Mouse (Mus musculus) erythroblast, embryonic 14.5 days (primary cell): ENCODE data around the gene Inf2. TPM values are rescaled to one million over a fixed set of nuclear protein-coding genes. Genes with fewer than 3 reads are reported as not detected.

Experiments
- H3K27me3 ChIP-seq: 2 replicates; pipeline ENCODE4 v1.6.1; 2012; ENCODE audit warnings: inconsistent platforms; ENCODE audit not compliant: control insufficient read depth
- H3K36me3 ChIP-seq: 2 replicates; pipeline ENCODE4 v1.6.1; 2012; ENCODE audit warnings: mild to moderate bottlenecking, inconsistent platforms; ENCODE audit not compliant: control insufficient read depth
- H3K4me1 ChIP-seq: 2 replicates; pipeline ENCODE4 v1.6.1; 2012; ENCODE audit warnings: inconsistent platforms; ENCODE audit not compliant: control insufficient read depth
- H3K4me3 ChIP-seq: replicated peaks from 2 replicates; pipeline ENCODE3; 2012; ENCODE audit warnings: moderate library complexity, mild to moderate bottlenecking, inconsistent platforms
- H3K9me3 ChIP-seq: 2 replicates; pipeline ENCODE4 v1.6.1; 2012; ENCODE audit warnings: low read length, inconsistent platforms, mixed read lengths; ENCODE audit not compliant: control insufficient read depth
- GATA1 ChIP-seq: IDR thresholded peaks from 2 replicates; pipeline ENCODE4 v1.6.1; 2012; ENCODE audit warnings: low read length, inconsistent platforms, mixed read lengths
- TAL1 ChIP-seq: IDR thresholded peaks from 3 replicates; pipeline ENCODE4 v1.6.1; 2012; ENCODE audit warnings: low read length, inconsistent platforms, mixed read lengths
- polyA plus RNA-seq: library from polyadenylated mRNA; stranded (reverse); fragments of >175 nt; gene quantifications from 2 replicates; pipeline ENCODE4 v1.2.3, GENCODE M21; 2012

The Inf2 gene
- polyA plus RNA-seq, 1 experiment, result 0.43 TPM

DNA sequence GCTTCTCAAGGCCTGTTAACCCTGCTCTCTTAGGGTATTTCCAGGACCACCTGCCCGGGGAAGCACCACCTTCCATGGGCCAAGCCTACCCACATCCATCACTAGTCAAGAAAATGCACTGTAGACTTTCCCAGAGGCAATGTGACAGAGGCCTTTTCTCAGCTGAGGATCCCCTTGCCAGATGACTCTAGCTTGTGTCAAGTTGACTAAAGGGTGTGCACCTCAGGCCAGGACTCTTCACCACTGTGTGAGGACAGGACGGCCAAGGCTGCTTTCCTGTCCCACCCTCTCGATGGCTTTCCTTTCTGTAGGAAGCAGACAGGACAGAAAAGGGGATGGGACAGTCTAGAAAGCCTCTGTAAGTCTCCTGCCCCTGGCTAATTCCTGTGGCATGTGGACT lies 3.1 kb downstream of the Inf2 start:
- no peaks in the 10 kb centered on the region for H3K9me3 ChIP-seq
- peaks cover 34% of the 10 kb centered on the region for H3K27me3 ChIP-seq
- H3K4me3 ChIP-seq, result no peak overlapping the region
- no peak for TF ChIP-seq TAL1
- no peak for TF ChIP-seq GATA1
- peaks cover 21% of the 10 kb centered on the region for H3K4me1 ChIP-seq
- no peaks in the 10 kb centered on the region for H3K36me3 ChIP-seq

DNA sequence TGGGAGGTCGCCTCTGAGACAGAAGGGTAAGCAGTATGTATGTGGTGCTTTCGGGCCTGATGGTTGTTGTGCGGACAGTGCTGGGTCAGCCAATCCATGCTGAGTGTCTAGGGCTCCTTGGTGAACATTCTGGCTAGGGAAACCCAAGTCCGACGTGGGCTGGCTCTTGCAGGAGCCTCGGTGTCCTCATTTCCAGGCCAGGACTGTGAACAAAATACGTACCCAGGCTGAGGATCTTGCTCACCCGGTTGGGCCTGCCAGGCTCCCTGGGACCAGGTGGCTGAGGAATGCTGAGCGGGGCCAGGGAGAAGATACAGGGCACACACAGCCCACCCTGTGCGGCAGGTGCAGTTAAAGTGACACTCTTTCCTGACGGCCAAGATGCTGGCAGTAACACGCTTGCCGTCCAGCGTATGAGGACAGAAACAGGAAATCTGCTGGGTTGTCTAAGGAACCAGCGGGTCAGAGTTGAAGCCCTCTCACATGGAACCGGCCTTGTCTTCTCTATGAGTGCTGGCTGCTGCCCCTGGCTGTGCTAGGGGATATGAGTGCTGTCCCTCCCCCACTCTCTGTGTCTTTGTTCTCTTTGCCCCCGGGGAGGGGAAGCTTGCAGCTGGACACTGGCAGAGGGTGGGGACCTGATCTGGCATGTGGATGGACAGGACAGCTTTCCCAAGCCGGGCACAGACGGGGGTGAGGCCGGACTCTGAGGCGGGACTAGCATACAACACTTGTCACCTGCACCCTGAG lies 4.6 kb downstream of the Inf2 start:
- Histone ChIP-seq H3K4me1 (peaks cover 20% of the 10 kb centered on the region), H3K36me3 (no peaks in the 10 kb centered on the region), H3K4me3 (no peak overlapping the region), H3K9me3 (no peaks in the 10 kb centered on the region), H3K27me3 (peaks cover 25% of the 10 kb centered on the region)
- no peak for TF ChIP-seq TAL1
- no peak for TF ChIP-seq GATA1

DNA sequence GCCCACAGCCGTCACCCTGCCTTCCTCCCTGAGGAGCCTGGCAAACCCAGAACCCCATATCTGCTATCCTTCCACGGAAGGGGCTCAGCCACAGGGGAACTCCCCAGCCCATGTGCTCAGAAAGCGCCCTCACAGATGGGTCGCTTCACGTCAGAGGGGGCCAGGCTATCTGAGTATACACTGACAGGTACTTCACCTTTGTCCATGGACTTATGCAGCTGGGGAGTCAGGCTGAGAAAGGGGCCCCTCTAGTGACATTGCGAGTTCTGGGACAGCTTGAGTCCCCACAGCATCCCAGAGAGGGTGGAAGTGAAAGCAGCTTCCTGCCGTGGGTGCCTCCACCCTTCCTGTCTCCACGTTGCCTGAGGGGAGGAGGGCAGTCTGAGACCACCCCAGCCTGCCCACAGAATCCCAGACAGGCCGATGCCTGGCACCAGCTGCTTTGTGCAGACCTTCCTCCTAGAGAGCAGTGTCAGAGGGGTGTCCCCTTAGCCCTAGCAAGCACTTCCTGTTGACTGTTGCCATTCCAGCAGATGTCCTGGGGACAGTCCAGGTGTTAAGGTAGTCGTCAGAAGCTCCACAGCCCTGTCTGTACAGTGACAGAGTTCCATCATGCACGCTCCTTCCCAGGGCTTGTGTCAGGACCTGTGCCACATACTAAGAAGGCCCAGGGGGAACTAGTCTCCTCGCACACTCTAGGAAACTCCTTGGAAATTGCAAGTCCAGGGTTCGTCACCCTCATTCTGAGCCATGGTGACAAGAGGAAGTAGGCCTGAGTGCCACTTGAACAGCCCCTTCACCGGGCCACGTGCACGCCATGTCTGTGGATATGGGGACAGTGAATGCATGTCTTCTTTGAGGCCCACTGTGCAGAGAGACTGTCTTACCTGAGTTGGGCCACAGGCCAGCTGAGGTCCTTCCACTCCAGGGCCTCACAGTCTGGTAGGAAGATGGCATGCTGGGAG lies 5.6 kb downstream of the Inf2 start:
- peaks cover 14% of the 10 kb centered on the region for H3K4me1 ChIP-seq
- H3K36me3 ChIP-seq, result no peaks in the 10 kb centered on the region
- no peaks in the 10 kb centered on the region for H3K9me3 ChIP-seq
- H3K4me3 ChIP-seq, result no peak overlapping the region
- TF ChIP-seq TAL1 (no peak), GATA1 (no peak)
- peaks cover 14% of the 10 kb centered on the region for H3K27me3 ChIP-seq

DNA sequence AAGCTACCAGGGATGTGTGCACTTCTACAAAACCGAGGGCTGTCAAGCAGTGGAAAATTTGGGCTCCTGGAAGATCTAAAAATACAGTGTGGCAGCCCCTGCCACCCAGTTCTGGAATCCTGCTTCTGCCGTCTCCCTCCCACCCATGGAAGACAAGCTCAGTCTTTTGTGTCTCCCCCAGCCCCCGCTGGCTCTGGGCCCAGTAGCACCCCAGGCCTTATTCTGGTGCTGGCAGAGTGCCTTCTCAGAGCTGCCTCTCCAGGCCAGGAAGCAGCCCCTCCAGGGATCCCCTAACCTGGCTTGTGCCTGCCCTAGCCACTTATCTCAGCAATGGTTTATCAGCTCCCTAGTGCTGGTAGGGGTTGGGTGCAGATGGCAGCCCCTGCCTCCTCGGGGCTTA lies 6.4 kb downstream of the Inf2 start:
- Histone ChIP-seq H3K9me3 (no peaks in the 10 kb centered on the region), H3K4me1 (peaks cover 18% of the 10 kb centered on the region), H3K27me3 (peaks cover 6% of the 10 kb centered on the region), H3K36me3 (peaks cover under 1% of the 10 kb centered on the region), H3K4me3 (no peak overlapping the region)
- TF ChIP-seq TAL1 (no peak), GATA1 (no peak)

DNA sequence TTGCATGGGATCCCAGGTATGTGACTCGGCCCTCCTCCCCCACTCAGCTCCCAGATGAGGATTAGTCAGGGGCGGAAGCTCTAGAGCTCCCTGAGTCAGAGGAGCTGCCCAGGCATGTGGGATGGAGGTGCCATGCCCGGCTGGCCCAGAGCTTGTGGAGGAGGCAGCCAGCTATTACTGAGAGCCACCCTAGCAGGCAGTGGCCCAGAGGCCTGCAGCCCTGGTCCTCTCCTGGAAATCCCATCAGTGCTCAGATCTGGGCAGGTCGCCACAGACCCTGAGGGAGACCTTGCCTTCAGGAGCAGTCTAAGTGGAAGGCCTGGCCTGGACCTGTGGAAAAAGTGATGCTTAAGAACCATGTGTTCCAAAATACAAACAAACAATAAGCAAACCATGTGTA lies 7.0 kb downstream of the Inf2 start:
- Histone ChIP-seq H3K4me1 (peaks cover 22% of the 10 kb centered on the region), H3K27me3 (peaks cover under 1% of the 10 kb centered on the region; the same call in 1 of the 2 replicates), H3K36me3 (peaks cover 5% of the 10 kb centered on the region), H3K4me3 (no peak overlapping the region), H3K9me3 (no peaks in the 10 kb centered on the region)
- TF ChIP-seq GATA1 (no peak), TAL1 (no peak)

DNA sequence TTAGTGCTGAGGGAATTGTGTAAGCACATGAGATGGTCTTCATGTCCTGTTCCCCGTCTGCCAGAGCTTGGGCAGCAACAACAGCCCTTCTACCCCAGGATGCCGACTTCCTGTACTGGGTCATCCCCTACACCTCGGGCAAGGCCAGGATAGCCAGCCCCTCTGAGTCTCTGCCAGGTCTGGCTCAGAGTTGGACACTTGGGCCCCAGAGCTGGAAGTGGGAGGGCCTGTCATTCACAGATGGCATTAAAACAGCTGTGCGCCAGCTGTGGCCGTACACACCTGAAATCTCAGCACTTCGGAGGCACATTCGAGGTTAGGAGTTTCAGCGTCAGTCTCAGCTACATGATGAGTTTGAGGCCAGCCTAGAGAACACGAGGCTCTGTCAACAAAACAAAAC lies 7.9 kb downstream of the Inf2 start:
- peaks cover 8% of the 10 kb centered on the region for H3K36me3 ChIP-seq
- no peaks in the 10 kb centered on the region for H3K27me3 ChIP-seq
- no peaks in the 10 kb centered on the region for H3K9me3 ChIP-seq
- H3K4me1 ChIP-seq, result peaks cover 22% of the 10 kb centered on the region
- no peak overlapping the region for H3K4me3 ChIP-seq
- TF ChIP-seq GATA1, result no peak
- no peak for TF ChIP-seq TAL1

DNA sequence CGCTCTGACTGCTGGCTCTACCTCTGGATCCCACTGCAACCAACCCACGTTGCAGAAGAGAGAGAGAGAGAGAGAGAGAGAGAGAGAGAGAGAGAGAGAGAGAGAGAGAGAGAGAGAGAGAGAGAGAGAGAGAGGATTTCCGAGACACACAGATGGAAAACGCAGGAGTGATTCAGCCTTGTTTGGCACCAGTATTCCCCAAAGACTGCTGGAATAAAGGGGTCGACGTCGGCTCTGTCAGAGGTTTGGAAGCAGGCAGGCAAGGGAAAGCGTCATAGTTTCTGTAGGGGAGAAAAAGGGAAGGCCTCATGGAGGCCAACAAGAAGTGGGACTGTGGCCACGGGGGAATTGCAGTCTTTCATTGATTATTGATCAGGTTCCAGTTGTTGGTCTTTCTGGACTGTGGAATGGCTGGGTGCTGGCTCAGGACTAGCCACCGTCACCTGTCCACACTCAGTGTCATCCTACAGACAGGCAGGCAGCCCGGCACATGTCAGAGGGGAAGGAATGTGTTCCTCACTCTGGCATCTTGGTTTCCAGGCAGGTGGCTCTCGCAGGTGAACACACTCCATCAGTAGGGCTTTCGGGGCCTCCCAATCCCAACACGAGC lies 8.4 kb downstream of the Inf2 start:
- TF ChIP-seq TAL1, result no peak
- no peak for TF ChIP-seq GATA1
- Histone ChIP-seq H3K36me3 (peaks cover 11% of the 10 kb centered on the region), H3K4me1 (peaks cover 22% of the 10 kb centered on the region), H3K27me3 (no peaks in the 10 kb centered on the region), H3K4me3 (no peak overlapping the region), H3K9me3 (no peaks in the 10 kb centered on the region)

DNA sequence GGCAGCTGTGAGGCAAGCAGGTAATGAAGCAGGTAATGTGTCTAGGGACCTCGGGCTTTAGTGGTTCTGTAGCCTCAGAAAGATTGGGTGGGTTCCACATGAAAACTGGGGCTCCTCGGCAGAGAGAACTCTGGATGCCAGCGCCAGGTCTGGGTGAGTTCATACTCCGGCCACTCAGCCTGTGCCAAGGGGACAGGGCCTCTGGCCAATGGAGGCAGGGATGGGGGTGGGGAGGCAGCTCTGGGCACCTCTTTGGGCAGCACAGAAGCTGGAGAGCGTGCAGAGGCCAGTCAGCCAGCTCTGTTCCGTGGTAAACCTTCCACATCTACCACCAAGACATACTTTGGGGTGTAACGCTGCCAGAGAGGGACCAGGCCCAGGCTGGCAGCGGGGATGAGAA lies 9.0 kb downstream of the Inf2 start:
- H3K4me3 ChIP-seq, result no peak overlapping the region

DNA sequence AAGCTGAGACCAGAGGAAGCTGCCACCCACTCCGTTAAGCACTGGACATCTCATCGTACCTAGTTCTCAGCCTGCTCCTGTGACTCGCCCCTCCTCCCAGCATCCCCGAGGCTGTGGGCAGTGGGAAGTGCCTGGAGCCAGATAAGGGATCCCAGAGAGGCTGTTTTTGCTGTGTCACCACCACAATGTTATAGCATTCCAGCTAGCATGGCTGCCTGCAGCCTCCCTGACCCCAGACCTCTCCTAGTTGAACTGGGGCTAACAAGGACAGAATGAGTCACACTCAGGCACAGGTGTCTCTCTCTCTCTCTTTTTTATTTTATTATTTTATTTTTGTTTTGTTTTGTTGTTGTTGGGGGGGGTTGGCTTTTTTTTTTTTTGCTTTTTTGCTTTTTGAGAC lies 10.6 kb downstream of the Inf2 start:
- no peaks in the 10 kb centered on the region for H3K9me3 ChIP-seq
- no peak for TF ChIP-seq GATA1
- TF ChIP-seq TAL1, result no peak
- H3K4me3 ChIP-seq, result no peak overlapping the region
- H3K4me1 ChIP-seq, result peaks cover 20% of the 10 kb centered on the region
- H3K36me3 ChIP-seq, result peaks cover 20% of the 10 kb centered on the region
- no peaks in the 10 kb centered on the region for H3K27me3 ChIP-seq

More for the DNA sequence above, 9.0 kb downstream of the Inf2 start:
- Histone ChIP-seq H3K9me3 (no peaks in the 10 kb centered on the region), H3K27me3 (no peaks in the 10 kb centered on the region), H3K4me1 (peaks cover 22% of the 10 kb centered on the region), H3K36me3 (peaks cover 13% of the 10 kb centered on the region)
- no peak for TF ChIP-seq TAL1
- no peak for TF ChIP-seq GATA1
